Mouse (Mus musculus) cerebral cortex, adult 2 months (tissue): Measurements from ENCODE around the gene Sh3gl2.

Experiments used
- WGBS: fragments of 180-500 bp; shearing (Covaris S2); methylation state at CpG from one replicate; pipeline ENCODE4 v1.1.7; 2018; 5-methylcytosine and 5-hydroxymethylcytosine counted together

The Sh3gl2 gene

GRCm38 (mm10) chr4:85232386-85233381 lies 27.8 kb downstream of the Sh3gl2 start:
- WGBS = 32% methylated on average over 14 of the region's 14 CpGs

- WGBS = 90% methylated on average over 3 of the region's 3 CpGs
These were observed 36.7 kb downstream of the Sh3gl2 start for GRCm38 (mm10) chr4:85241675-85242074.

GRCm38 (mm10) chr4:85242562-85242961 lies 37.6 kb downstream of the Sh3gl2 start:
- 88% methylated on average over 2 of the region's 2 CpGs for WGBS

- WGBS = 74% methylated on average over 3 of the region's 3 CpGs
These were observed 43.7 kb downstream of the Sh3gl2 start for GRCm38 (mm10) chr4:85248673-85249072.

- WGBS = 36% methylated on average over 2 of the region's 2 CpGs
These were observed 45.3 kb downstream of the Sh3gl2 start for GRCm38 (mm10) chr4:85250271-85250670.

GRCm38 (mm10) chr4:85250786-85251185 lies 45.9 kb downstream of the Sh3gl2 start:
- WGBS = 49% methylated on average over 2 of the region's 2 CpGs

GRCm38 (mm10) chr4:85255771-85256389 lies 51.0 kb downstream of the Sh3gl2 start:
- 67% methylated on average over 8 of the region's 8 CpGs for WGBS

- WGBS = 49% methylated on average over 5 of the region's 5 CpGs
These were observed 51.7 kb downstream of the Sh3gl2 start for GRCm38 (mm10) chr4:85256461-85257202.

- WGBS = 71% methylated on average over 4 of the region's 4 CpGs
These were observed 52.9 kb downstream of the Sh3gl2 start for GRCm38 (mm10) chr4:85257771-85258341.

GRCm38 (mm10) chr4:85260687-85261658 lies 56.0 kb downstream of the Sh3gl2 start:
- WGBS = 40% methylated on average over 12 of the region's 12 CpGs

- WGBS = 30% methylated on average over 6 of the region's 6 CpGs
These were observed 57.2 kb downstream of the Sh3gl2 start for GRCm38 (mm10) chr4:85262146-85262545.

- 63% methylated on average over 13 of the region's 13 CpGs for WGBS
These were observed 57.7 kb downstream of the Sh3gl2 start for GRCm38 (mm10) chr4:85262606-85263005.

GRCm38 (mm10) chr4:85267456-85267855 lies 62.5 kb downstream of the Sh3gl2 start:
- WGBS = 87% methylated on average over 2 of the region's 2 CpGs

GRCm38 (mm10) chr4:85272877-85273276 lies 68.0 kb downstream of the Sh3gl2 start:
- WGBS = 53% methylated on average over 4 of the region's 4 CpGs

GRCm38 (mm10) chr4:85273452-85273851 lies 68.5 kb downstream of the Sh3gl2 start:
- 36% methylated on average over 3 of the region's 3 CpGs for WGBS

- WGBS = 87% methylated on average over 9 of the region's 9 CpGs
These were observed 78.2 kb downstream of the Sh3gl2 start for GRCm38 (mm10) chr4:85283151-85283550.

- WGBS = 97% methylated on average over 1 of the region's 1 CpGs
These were observed 85.1 kb downstream of the Sh3gl2 start for GRCm38 (mm10) chr4:85289990-85290389.

- 74% methylated on average over 4 of the region's 4 CpGs for WGBS
These were observed 86.4 kb downstream of the Sh3gl2 start for GRCm38 (mm10) chr4:85291296-85291695.

- whole genome bisulfite sequencing = 64% methylated on average over 3 of the region's 3 CpGs
These were observed 88.4 kb downstream of the Sh3gl2 start for GRCm38 (mm10) chr4:85293368-85293767.

GRCm38 (mm10) chr4:85300610-85301405 lies 95.9 kb downstream of the Sh3gl2 start:
- 39% methylated on average over 6 of the region's 6 CpGs for WGBS
